Mouse (Mus musculus) midbrain, embryonic 16.5 days (tissue): ENCODE data around the gene Grap. TPM values are rescaled to one million over a fixed set of nuclear protein-coding genes. Genes with fewer than 3 reads are reported as not detected.

Experiments
- ATAC-seq: fragments of 200-750 bp; cut with Nextera tagmentation; 2 replicates; pipeline ENCODE4 v1.8.0; 2017; ENCODE audit warnings: moderate TSS enrichment
- H3K27ac ChIP-seq: fragments of 300-500 bp; sonication (generic); 2 replicates; pipeline ENCODE4 v1.5.1; 2014; ENCODE audit warnings: mild to moderate bottlenecking, low read length, mixed read lengths
- H3K27me3 ChIP-seq: fragments of 300-500 bp; sonication (generic); 2 replicates; pipeline ENCODE4 v1.6.1; 2014; ENCODE audit warnings: low read depth, low read length, mixed read lengths; ENCODE audit not compliant: control insufficient read depth, insufficient read depth
- H3K36me3 ChIP-seq: fragments of 300-500 bp; sonication (generic); 2 replicates; pipeline ENCODE4 v1.6.1; 2014; ENCODE audit warnings: mild to moderate bottlenecking, low read length, moderate library complexity, mixed read lengths; ENCODE audit not compliant: control insufficient read depth, insufficient read depth
- H3K4me1 ChIP-seq: fragments of 300-500 bp; sonication (generic); 2 replicates; pipeline ENCODE4 v1.6.1; 2014; ENCODE audit warnings: mild to moderate bottlenecking, low read length, mixed read lengths; ENCODE audit not compliant: control insufficient read depth, insufficient read depth
- H3K4me2 ChIP-seq: fragments of 300-500 bp; sonication (generic); 2 replicates; pipeline ENCODE4 v1.6.1; 2014; ENCODE audit warnings: mild to moderate bottlenecking, low read length, mixed read lengths
- H3K4me3 ChIP-seq: fragments of 300-500 bp; sonication (generic); 2 replicates; pipeline ENCODE4 v1.5.1; 2014; ENCODE audit warnings: low read depth, mild to moderate bottlenecking, low read length, moderate library complexity, mixed read lengths
- H3K9ac ChIP-seq: fragments of 300-500 bp; sonication (generic); 2 replicates; pipeline ENCODE4 v1.6.1; 2014; ENCODE audit warnings: low read depth, low read length, mixed read lengths
- H3K9me3 ChIP-seq: fragments of 300-500 bp; sonication (generic); replicated peaks from 2 replicates; pipeline ENCODE4 v1.6.1; 2014; ENCODE audit warnings: mild to moderate bottlenecking, low read length, mixed read lengths; ENCODE audit not compliant: control insufficient read depth, poor library complexity, severe bottlenecking
- WGBS: fragments of 180-500 bp; shearing (Covaris S2); extraction: QIAGEN DNeasy Blood & Tissue Kit; methylation state at CpG from one replicate; pipeline ENCODE4 v1.1.7; 2014; 5-methylcytosine and 5-hydroxymethylcytosine counted together
- polyA plus RNA-seq: library from polyadenylated mRNA; unstranded; fragments of >200 nt; fragmentation: Nextera tagmentation; extraction: Ambion mirVana; gene quantifications from 2 replicates; pipeline ENCODE4 v1.2.1, GENCODE M21; 2015

Gene Grap
- polyA plus RNA-seq, 1 experiment from 2014 or later = 10.7 TPM

DNA sequence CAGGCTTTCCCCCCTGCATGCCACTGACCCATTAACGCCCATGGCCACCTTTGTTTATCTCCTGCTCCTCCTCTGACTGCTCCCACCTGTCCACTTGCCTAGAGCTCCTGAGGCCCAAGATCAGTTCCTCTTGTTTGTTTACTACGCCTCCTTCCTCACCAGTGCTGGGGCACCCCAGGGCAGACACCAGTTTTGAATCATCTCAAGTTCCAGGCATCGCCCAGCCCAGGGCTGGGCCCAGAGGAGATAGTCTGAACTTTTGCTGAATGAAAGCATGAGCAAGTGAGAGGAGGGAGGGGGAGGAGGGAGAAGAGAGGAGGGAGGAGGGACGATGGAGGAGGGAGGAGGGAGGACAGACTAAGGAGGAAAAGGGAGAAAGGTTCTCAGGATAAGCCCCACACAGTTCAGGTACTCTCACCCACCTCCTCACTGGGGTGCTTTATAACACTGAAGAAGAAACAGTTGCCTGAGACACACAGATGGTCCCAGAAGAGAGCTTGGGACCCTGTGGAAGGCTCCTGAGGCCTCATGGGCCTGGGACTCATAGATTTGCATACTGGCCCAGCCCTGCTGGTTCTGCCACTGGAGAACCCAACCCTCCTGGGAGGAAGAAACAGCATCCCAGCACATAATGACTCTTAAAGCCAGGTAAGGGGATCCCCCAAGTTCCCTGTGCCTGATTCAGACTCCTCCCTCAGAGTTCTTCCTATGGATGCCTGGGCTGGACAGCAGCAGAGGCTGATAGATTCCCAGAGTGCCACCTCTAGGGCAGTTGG, 26.2 kb downstream of the Grap start:
- H3K4me1 ChIP-seq = peaks cover 6% of the 10 kb centered on the region; the same call in 1 of the 2 replicates
- peaks cover 17% of the 10 kb centered on the region for H3K27me3 ChIP-seq
- H3K4me3 ChIP-seq = no peak overlapping the region
- no peaks in the 10 kb centered on the region for H3K9me3 ChIP-seq
- no peak overlapping the region for H3K9ac ChIP-seq
- ATAC-seq = no peak
- no peak overlapping the region for H3K27ac ChIP-seq
- no peak overlapping the region for H3K4me2 ChIP-seq
- WGBS = 79% methylated on average over 4 of the region's 4 CpGs
- no peaks in the 10 kb centered on the region for H3K36me3 ChIP-seq

DNA sequence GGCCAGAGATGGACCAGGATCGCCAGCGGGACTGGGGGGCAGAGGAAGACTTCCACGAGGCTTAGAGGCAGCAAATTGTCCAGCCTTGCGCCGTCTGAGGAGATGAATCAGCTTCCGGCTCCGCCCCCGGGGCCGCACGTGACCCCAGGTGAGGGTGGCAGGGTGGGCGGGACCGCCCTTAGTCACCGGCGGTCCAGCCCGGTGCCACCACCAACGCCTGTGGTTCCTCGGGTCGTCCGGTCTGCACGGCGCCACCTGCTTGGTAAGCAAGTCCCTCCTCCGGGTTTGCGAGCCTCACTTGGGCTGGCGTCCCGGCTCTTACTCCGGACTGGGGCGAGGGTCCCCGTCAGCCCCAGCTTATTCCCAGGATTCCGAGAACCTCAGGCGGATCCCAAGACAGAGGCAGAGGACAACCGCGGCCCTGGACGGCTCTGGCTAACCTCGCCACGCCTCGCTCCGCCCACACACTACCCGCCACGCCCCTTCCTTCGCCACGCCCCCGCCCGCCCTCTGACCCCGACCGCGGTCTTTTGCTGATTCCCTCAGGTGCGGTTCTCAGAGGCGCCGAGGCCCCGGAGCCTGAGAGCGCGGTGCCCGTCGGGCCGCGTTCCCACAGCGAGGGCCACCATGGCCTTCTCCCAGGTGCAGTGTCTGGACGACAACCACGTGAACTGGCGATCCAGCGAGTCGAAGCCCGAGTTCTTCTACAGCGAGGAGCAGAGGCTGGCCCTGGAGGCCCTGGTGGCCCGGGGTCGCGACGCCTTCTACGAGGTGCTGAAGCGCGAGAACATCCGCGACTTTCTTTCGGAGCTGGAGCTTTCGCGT, 31.1 kb downstream of the Grap start, which contains the start of gene Fam83g:
TSS of gene Fam83g (plus strand) at position 185 of the 825 bp plus-strand sequence.
- Histone ChIP-seq H3K4me2 (peak within 1 kb of the TSS; percentile 48), H3K9ac (0 out of 2 replicates have a peak within 1 kb of the TSS, but pooled peaks have one; percentile 28), H3K9me3 (no peaks in the 10 kb centered on the region), H3K27me3 (peaks cover 27% of the 10 kb centered on the region), H3K36me3 (no peaks in the 10 kb centered on the region), H3K27ac (no peak within 1 kb of the TSS), H3K4me1 (0 out of 2 replicates have a peak, but pooled peaks cover 3% of the 10 kb centered on the region), H3K4me3 (peak within 1 kb of the TSS; percentile 29)
- no peak for ATAC-seq
- WGBS = 2% methylated on average over 70 of the region's 76 CpGs

DNA sequence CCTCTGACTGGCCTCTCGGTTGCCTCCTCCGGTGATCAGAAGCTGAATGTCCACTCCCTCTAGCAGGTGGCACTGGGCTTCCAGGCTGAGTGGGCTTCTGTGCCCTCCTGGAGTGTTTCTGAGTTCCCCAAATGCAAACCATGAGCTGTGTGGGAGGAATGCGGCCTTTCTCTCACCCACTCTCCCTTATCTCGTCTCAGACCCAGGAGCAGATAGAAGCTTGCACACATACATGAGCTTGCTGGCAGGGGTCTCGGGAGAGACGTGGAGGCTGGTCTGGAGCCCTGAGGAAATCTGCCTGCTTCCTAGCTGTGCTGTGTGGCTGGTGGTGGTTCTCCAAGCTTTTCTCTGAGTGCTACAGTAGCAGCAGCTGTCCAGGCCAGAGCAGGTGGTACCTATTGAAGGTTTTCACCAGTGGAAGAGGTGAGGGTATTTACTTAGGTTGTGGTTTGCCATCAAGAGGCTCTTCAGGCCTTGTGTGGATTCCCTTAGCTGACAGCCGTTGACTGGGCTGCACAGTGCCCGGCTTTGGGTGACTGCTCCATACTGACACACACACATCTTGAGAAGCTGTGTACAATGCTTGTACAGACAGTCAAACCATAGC, 32.2 kb downstream of the Grap start:
- Histone ChIP-seq H3K4me1 (0 out of 2 replicates have a peak, but pooled peaks cover 3% of the 10 kb centered on the region), H3K4me2 (no peak overlapping the region), H3K36me3 (no peaks in the 10 kb centered on the region), H3K4me3 (no peak overlapping the region), H3K27me3 (peaks cover 27% of the 10 kb centered on the region), H3K27ac (no peak overlapping the region), H3K9ac (no peak overlapping the region), H3K9me3 (no peaks in the 10 kb centered on the region)
- WGBS = 69% methylated on average over 8 of the region's 8 CpGs
- ATAC-seq = no peak

DNA sequence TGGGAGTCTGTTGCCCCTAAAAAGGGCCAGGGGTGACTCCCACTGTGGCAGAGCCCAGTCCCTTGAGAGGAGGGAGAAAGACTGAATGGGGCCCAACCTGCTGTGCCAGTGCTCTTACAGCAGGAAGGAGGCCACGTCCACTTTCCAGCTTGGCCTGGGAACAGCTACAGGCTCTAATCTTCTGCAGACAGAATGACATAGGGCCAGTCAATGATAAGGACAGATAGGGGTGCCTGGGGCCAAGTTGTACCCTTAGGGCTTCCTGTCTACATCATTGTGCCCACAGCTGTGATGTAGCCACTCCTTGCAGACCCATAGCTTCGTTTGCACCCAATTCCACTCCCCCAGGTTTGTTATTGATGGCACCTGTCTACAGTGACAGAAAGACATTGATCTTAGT, 33.1 kb downstream of the Grap start:
- no peaks in the 10 kb centered on the region for H3K9me3 ChIP-seq
- 71% methylated on average over 2 of the region's 2 CpGs for WGBS
- no peak for ATAC-seq
- no peaks in the 10 kb centered on the region for H3K36me3 ChIP-seq
- no peak overlapping the region for H3K4me2 ChIP-seq
- no peak overlapping the region for H3K4me3 ChIP-seq
- H3K9ac ChIP-seq = no peak overlapping the region
- no peak overlapping the region for H3K27ac ChIP-seq
- 0 out of 2 replicates have a peak, but pooled peaks cover 3% of the 10 kb centered on the region for H3K4me1 ChIP-seq
- H3K27me3 ChIP-seq = peaks cover 27% of the 10 kb centered on the region

DNA sequence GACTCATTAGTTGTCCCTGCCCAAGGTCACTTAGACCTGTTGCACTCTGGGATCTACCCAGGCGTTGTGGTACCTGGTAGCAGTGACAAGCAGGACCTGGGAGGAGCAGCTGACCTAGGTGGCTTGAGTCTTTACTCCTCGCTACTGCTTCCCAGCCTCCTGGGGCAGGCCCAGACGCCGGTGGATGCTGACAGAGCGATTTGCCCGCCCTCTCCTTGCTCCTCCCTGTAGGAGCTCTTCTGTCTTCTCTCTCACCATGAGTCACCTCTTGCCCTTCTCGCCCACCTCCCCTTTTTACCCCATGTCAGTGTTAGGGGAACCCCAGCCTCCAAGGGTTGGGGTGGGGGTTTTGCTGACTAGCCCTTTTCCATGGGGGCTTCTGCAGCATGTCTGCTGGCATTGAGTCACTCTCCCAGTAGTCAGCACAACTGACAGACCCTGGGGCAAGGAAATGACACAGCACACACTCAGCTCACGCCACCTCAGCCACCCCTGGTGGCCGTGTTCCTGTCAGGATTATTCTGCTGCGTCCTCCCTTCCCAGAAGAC, 33.9 kb downstream of the Grap start:
- Histone ChIP-seq H3K9me3 (no peaks in the 10 kb centered on the region), H3K27me3 (peaks cover 27% of the 10 kb centered on the region), H3K27ac (no peak overlapping the region), H3K4me2 (no peak overlapping the region), H3K9ac (no peak overlapping the region), H3K4me1 (0 out of 2 replicates have a peak, but pooled peaks cover 3% of the 10 kb centered on the region), H3K4me3 (no peak overlapping the region), H3K36me3 (no peaks in the 10 kb centered on the region)
- ATAC-seq = no peak
- WGBS = 47% methylated on average over 10 of the region's 10 CpGs

DNA sequence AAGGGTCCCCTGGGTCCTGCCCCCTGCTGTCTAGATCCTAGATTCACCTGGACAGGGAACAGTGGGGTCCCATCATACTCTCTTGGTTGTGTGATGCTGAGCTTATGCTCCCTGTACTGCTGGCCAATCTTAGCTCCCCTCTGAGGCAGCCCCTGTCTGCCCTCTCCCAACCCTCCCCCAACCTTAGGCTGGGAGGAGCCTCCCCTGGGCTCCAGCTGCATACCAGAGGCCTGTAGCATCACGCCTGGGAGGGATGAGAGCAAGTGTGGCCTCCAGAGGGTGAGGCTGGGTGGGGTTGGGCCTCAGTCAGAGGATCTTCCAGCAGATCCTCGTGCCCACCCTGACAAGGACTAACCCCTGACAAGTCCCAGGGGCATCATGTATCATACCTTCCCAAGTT, 34.5 kb downstream of the Grap start:
- Histone ChIP-seq H3K36me3 (no peaks in the 10 kb centered on the region), H3K27me3 (peaks cover 27% of the 10 kb centered on the region), H3K4me2 (no peak overlapping the region), H3K4me1 (0 out of 2 replicates have a peak, but pooled peaks cover 3% of the 10 kb centered on the region), H3K27ac (no peak overlapping the region), H3K9ac (no peak overlapping the region), H3K9me3 (no peaks in the 10 kb centered on the region), H3K4me3 (no peak overlapping the region)
- ATAC-seq = no peak
- WGBS = 63% methylated on average over 2 of the region's 2 CpGs

DNA sequence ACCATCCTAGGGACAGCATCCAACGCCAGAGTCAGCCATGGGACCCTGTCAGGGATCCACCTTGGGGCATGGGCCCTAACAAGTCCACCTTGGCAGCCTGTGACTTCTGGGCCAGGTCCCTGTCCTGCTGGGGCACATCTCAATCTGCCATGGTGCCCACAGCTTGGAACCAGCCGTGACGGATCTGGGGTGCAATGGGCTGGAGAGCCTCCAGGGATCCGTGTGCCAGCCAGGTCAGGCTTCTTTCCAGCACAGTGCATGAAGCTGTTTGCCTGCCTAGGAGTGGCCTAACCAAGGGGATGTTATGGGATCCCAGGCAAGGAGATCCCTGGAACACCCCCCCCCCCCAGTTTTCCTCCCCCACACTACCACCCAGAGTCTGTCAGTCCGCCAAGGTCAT, 39.9 kb downstream of the Grap start:
- H3K36me3 ChIP-seq = no peaks in the 10 kb centered on the region

DNA sequence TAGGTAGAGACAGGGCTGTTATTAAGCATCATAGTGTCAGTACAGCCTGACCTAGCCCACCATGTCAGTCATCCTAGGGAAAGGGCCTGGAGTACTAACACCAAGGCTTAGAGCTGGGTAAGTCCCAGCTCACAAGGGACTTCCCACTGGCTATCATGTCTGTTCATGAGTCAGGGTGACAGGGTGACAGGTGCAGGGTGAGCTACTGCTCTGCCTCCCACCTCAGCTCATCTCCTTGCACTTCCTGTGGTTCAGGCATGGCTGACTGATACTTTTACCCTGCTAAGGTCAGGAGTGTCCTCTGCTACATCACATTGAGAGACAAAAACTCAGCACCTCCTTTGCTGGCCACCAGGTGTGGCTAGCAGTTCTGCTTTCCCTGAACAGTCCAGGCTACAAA, 45.8 kb downstream of the Grap start:
- Histone ChIP-seq H3K9me3 (no peaks in the 10 kb centered on the region), H3K4me2 (no peak overlapping the region), H3K27me3 (no peaks in the 10 kb centered on the region), H3K27ac (no peak overlapping the region), H3K9ac (no peak overlapping the region), H3K4me1 (0 out of 2 replicates have a peak, but pooled peaks cover 3% of the 10 kb centered on the region), H3K36me3 (no peaks in the 10 kb centered on the region), H3K4me3 (no peak overlapping the region)
- ATAC-seq = no peak

More for the DNA sequence above, 39.9 kb downstream of the Grap start:
- 90% methylated on average over 5 of the region's 5 CpGs for WGBS
- Histone ChIP-seq H3K27ac (no peak overlapping the region), H3K9ac (no peak overlapping the region), H3K4me2 (no peak overlapping the region), H3K4me1 (no peaks in the 10 kb centered on the region), H3K27me3 (no peaks in the 10 kb centered on the region), H3K9me3 (no peaks in the 10 kb centered on the region), H3K4me3 (no peak overlapping the region)
- no peak for ATAC-seq
